Mouse (Mus musculus): ENCODE measurements around the gene Wee1.
"Not testable (repeated sequence)": the region's sequence is repeated elsewhere in the genome, so short reads cannot be mapped to it uniquely, and the experiment has no call there.

The Wee1 gene

GRCm38 (mm10) chr7:110122289-110122564 lies 381 bp downstream of the Wee1 start:
- no peak for DNase-seq (ENCODE audit: inconsistent age in 2 of 2, low spot score in 1 of 2)

DNA sequence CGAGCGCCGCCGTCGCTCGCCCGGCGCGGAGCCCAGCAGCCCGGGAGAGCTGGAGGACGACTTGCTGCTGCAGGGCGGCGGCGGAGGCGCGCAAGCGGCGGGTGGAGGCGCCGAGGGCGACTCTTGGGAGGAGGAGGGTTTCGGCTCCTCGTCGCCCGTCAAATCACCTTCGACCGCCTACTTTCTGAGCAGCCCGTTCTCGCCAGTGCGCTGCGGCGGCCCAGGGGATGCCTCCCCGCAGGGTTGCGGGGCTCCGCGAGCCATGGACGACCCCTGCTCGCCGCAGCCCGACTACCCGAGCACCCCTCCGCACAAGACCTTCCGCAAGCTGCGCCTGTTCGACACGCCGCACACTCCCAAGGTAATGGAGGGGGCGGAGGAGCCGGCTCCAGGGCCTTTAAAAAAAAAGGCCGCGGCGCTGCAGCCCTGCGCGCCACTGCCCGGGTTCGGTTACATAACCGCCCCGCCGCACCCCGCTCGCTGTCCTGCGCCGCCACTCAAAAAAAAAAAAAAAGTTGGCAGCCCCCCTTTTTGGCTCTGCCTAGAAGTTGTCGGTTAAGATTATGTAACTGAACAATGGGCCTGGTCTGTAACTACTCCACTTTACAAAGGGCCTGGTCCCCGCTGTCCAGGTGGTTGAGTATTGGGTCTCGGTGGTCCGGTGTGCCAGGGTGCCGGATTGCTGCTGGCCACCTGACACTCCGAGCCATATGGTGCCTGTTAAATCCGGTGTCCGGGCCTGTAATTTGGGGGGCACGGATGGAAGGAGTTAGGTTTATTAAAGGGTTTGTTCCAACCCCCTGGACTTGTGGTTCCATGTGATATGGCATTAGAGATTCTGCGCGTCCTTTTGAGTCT lies 948 bp downstream of the Wee1 start:
- DNase-seq (ENCODE audit: inconsistent age in 2 of 2, low spot score in 1 of 2): peak; percentile 84 to 92

GRCm38 (mm10) chr7:110123844-110124555 lies 2.2 kb downstream of the Wee1 start:
- peak; percentile 23 to 54 for DNase-seq (ENCODE audit: inconsistent age in 2 of 2, low spot score in 1 of 2)

- DNase-seq (ENCODE audit: inconsistent age in 2 of 2, low spot score in 1 of 2): no peak
Observed at GRCm38 (mm10) chr7:110128566-110128965, 6.7 kb downstream of the Wee1 start.

- DNase-seq (ENCODE audit: inconsistent age in 2 of 2, low spot score in 1 of 2): not testable (repeated sequence)
Observed at GRCm38 (mm10) chr7:110132272-110132671, 10.4 kb downstream of the Wee1 start.

DNA sequence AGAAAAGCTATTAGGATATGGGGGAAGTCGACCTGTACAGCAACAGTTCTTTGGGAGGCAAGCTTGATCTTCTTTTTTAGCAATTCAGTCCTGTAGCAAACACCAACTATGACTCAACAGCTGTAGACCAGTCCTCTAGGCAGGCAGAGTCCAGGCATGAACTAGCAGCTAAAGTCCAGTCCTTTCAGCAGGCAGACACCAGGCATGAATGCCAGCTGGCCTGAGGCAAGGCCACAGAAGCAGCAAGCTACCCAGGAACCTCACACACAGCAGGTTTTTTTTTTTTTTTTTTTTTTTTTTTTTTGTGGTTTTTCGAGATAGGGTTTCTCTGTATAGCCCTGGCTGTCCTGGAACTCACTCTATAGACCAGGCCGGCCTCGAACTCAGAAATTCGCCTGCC lies 12.1 kb downstream of the Wee1 start:
- DNase-seq (ENCODE audit: inconsistent age in 2 of 2, low spot score in 1 of 2): peak in 1 of 2 experiments; percentile 59

GRCm38 (mm10) chr7:110138538-110138937 lies 16.7 kb downstream of the Wee1 start:
- no peak for DNase-seq (ENCODE audit: inconsistent age in 2 of 2, low spot score in 1 of 2)

- DNase-seq (ENCODE audit: inconsistent age in 2 of 2, low spot score in 1 of 2): no peak
Observed at GRCm38 (mm10) chr7:110143863-110144262, 22.0 kb downstream of the Wee1 start.

DNA sequence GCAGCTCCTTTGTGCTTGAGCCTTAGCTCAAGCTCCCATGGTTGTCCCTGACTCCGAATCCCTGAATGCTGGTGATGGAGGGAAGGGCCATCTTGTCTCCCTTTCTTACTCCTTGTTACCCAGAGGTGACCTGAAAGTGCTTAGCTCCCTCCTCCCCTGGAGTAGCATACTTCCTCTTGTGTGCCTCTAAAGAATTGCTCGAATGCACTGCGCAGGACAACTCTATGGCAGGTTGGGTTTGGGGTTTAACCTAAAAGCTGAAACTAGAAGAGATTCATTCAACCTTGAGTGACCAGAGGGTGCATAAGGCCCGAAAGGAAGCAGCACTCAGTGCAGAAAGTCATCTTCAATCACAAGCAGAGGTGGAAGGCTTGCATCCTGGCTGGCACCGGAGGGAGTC lies 31.0 kb downstream of the Wee1 start:
- DNase-seq (ENCODE audit: inconsistent age in 2 of 2, low spot score in 1 of 2): no peak

- peak; percentile 38 to 71 for DNase-seq (ENCODE audit: inconsistent age in 2 of 2, low spot score in 1 of 2)
Observed at GRCm38 (mm10) chr7:110156712-110157260, 34.9 kb downstream of the Wee1 start.

DNA sequence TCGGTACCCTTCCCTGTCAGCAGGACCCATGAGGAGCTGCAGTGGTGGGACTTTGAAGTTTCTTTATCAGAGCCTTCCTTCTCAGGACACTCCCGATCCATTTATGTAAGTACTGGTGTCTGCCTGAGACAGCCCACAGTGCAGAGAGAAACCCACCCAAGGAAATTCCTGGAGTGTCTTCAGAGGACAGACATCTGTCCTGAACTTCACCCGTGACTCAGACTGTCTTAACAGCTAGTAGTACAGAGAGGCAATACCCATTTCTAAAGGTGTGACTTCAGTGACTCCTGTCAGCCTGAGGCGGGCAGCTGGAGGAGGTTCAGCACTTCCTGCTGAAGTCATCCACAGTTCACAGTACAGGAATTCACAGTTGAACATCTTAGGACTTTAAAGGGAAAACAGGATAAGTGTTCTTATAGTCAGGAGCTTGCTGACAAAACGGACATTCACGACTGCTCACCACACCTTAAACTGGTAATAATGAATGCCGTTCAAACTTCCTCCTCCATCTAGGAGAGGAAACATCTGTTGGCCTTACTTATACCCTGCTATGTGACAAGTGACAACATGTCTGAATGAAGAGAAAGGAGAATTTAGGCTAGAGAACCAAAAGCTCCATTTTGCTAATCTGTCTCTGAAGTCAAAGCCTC lies 35.5 kb downstream of the Wee1 start:
- peak in 1 of 2 experiments; percentile 52 for DNase-seq (ENCODE audit: inconsistent age in 2 of 2, low spot score in 1 of 2)

DNA sequence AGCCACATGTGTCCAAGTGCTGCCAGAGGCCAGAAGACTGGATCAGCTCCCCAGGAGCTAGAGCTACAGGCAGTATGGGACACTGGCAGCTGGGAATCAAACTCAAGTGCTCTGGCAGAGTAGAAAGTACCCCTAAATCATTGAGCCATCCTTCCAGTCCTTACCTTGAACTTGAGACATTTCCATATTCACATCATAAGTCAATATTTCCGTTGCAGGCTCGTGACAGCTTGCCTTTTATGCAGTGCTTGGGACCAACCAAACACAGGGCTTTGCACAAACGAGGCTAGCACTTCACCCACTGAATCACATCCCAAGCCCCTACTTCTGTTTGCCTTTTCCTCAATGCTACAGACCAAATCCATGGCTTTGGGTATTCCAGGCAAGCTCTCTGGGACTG lies 36.2 kb downstream of the Wee1 start:
- DNase-seq (ENCODE audit: inconsistent age in 2 of 2, low spot score in 1 of 2): peak in 1 of 2 experiments; percentile 44

DNA sequence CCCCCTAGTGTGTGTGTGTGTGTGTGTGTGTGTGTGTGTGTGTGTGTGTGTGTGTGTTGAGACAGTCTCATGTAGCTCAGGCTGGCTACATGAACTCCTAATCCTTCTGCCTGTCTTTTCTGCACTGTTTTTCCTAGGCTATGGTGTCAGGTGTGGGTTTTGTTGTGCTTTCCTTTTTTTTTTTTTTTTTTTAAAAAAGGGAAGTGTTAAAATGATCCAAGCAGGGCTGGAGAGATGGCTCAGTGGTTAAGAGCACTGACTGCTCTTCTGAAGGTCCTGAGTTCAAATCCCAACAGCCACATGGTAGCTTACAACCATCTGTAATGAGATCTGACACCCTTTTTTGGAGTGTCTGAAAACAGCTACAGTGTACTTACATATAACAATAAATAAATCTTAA lies 38.3 kb downstream of the Wee1 start:
- not testable (repeated sequence) for DNase-seq (ENCODE audit: inconsistent age in 2 of 2, low spot score in 1 of 2)

GRCm38 (mm10) chr7:110160601-110161000 lies 38.8 kb downstream of the Wee1 start:
- DNase-seq (ENCODE audit: inconsistent age in 2 of 2, low spot score in 1 of 2): no peak

DNA sequence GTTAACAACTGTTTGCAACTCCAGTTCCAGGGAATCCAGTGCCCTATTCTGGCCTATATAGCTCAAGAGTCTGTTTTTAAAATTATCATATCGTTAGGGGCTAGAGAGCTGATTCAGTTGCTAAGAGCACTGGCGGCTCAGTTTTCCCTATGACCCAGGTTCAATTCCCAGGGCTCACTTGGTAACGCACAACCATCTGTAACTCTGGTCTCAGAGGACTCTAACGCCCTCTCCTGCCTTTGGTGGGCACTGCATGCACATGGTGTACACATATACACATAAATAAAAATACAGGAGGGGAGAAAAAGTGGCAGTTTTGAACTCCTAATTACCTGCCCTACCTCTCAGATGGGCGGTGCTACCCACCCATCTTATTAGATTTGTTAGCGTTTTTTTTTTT lies 41.2 kb downstream of the Wee1 start:
- peak in 1 of 2 experiments; percentile 44 for DNase-seq (ENCODE audit: inconsistent age in 2 of 2, low spot score in 1 of 2)

- DNase-seq (ENCODE audit: inconsistent age in 2 of 2, low spot score in 1 of 2): peak; percentile 91 to 97
Observed at GRCm38 (mm10) chr7:110164103-110164681, 42.3 kb downstream of the Wee1 start.

DNA sequence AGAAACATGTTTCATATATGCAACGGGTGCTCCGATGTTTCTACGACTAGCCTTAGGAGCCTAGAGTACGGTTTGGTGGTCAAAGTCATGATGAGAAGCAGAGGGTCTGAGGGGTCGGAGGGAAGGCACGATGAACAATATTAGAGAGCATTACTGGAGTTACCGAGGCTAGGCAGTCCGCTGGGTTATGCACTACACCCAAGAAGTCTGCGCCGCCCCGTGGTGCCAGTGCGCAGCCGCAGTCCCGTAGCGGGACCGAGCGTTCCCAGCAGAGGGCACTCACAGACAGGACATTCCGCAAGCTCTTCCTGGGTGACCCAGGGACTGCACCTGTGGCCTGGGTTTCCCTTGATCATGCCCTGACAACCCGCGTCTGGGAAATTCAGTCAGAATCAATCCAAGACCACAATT lies 42.9 kb downstream of the Wee1 start:
- DNase-seq (ENCODE audit: inconsistent age in 2 of 2, low spot score in 1 of 2): peak; percentile 93 to 97

DNA sequence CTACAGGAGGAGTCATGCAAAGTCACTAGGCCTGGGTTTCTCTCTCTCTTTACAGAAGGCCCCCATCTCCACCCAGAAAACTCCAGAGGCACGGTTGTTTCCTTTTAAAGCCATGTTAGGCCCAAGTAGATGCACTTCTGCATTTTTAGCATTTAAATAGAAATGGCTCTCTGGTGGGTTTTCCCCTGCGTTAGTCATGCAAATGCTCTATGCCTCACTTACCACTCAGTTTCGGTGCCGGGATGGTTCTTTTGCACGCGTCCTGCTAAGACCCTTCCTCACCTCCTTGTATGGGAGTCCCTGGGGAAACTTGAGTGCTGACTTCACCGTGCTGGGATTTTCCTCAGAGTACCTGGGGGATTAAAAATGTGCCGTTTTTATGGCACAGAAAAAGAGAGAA lies 44.4 kb downstream of the Wee1 start:
- DNase-seq (ENCODE audit: inconsistent age in 2 of 2, low spot score in 1 of 2): peak in 1 of 2 experiments; percentile 35

GRCm38 (mm10) chr7:110179208-110179607 lies 57.4 kb downstream of the Wee1 start:
- no peak for DNase-seq (ENCODE audit: inconsistent age in 2 of 2, low spot score in 1 of 2)

GRCm38 (mm10) chr7:110180613-110181012 lies 58.8 kb downstream of the Wee1 start:
- DNase-seq (ENCODE audit: inconsistent age in 2 of 2, low spot score in 1 of 2): no peak

DNA sequence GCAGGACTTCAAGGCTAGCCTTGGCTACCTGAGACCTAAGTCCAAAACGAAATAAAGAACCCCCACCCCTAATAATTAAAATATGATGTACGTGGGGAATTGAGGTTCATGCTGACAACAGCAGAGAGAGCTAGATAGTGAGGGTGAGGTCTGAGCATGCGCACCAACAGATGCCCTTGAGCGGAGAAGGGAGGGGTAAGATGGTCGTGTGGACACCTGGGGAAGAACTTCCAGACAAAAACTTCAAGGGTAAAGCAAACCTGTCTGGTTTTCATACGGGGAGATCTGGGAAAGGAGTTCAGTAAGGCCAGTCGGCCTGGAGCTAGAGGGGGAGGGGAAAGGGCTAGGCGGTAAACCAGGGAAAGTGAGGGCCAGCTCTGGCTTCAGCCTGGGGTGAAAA lies 59.6 kb downstream of the Wee1 start:
- DNase-seq (ENCODE audit: inconsistent age in 2 of 2, low spot score in 1 of 2): no peak

Measured in adrenal gland, adult (tissue).